Mouse (Mus musculus) MEL (cell line): ENCODE data around the gene Cspg4. TPM values are rescaled to one million over a fixed set of nuclear protein-coding genes. Genes with fewer than 3 reads are reported as not detected.

ENCODE experiments used
- DNase-seq: peaks from one replicate; pipeline ENCODE4 v3.0.0; 2011; ENCODE audit warnings: low read depth, low spot score
- H3K27ac ChIP-seq: 2 replicates; pipeline ENCODE4 v1.5.1; 2012; ENCODE audit warnings: low read depth, mild to moderate bottlenecking, control low read depth, low read length, moderate library complexity; ENCODE audit not compliant: control insufficient read depth
- H3K27me3 ChIP-seq, 2 experiments: fragments of 150-350 bp in 1 of 2; sonication (generic) in 1 of 2; 2 replicates each; pipeline ENCODE4 v1.6.1; 2012; ENCODE audit warnings: low read length in 2 of 2, mild to moderate bottlenecking in 2 of 2, improper control_type of control experiment in 1 of 2, moderate library complexity in 1 of 2; ENCODE audit not compliant: insufficient read depth in 2 of 2, control insufficient read depth in 1 of 2
- H3K36me3 ChIP-seq, 2 experiments: 2 replicates each; pipeline ENCODE4 v1.6.1; 2012 to 2014; ENCODE audit warnings: low read length in 2 of 2, improper control_type of control experiment in 1 of 2, inconsistent platforms in 1 of 2, mild to moderate bottlenecking in 1 of 2; ENCODE audit not compliant: insufficient read depth in 2 of 2, control insufficient read depth in 1 of 2
- H3K4me1 ChIP-seq, 2 experiments: fragments of 150-350 bp in 1 of 2; sonication (generic) in 1 of 2; 2 replicates each; pipeline ENCODE4 v1.6.1; 2012; ENCODE audit warnings: low read length in 2 of 2, improper control_type of control experiment in 1 of 2, mild to moderate bottlenecking in 1 of 2; ENCODE audit not compliant: insufficient read depth in 2 of 2, control insufficient read depth in 1 of 2
- H3K4me3 ChIP-seq, 2 experiments: fragments of 150-350 bp in 1 of 2; sonication (generic) in 1 of 2; 2 replicates each; pipeline ENCODE4 v1.5.1; 2012; ENCODE audit warnings: low read depth in 2 of 2, low read length in 2 of 2, mild to moderate bottlenecking in 2 of 2, moderate library complexity in 2 of 2, control low read depth in 1 of 2, improper control_type of control experiment in 1 of 2; ENCODE audit not compliant: control insufficient read depth in 1 of 2, insufficient read depth in 1 of 2
- H3K79me2 ChIP-seq: 2 replicates; pipeline ENCODE4 v1.6.1; 2012; ENCODE audit warnings: mild to moderate bottlenecking, low read length, moderate library complexity; ENCODE audit not compliant: control insufficient read depth, poor library complexity, insufficient read depth
- H3K9ac ChIP-seq: 2 replicates; pipeline ENCODE4 v1.6.1; 2012; ENCODE audit warnings: low read depth, mild to moderate bottlenecking, control low read depth, low read length, moderate library complexity; ENCODE audit not compliant: control insufficient read depth, poor library complexity, severe bottlenecking
- H3K9me3 ChIP-seq: fragments of 150-350 bp; sonication (generic); replicated peaks from 2 replicates; pipeline ENCODE4 v1.6.1; 2012; ENCODE audit warnings: mild to moderate bottlenecking, low read length, improper control_type of control experiment, moderate library complexity; ENCODE audit not compliant: insufficient read depth
- BHLHE40 ChIP-seq: IDR thresholded peaks from 2 replicates; pipeline ENCODE4 v1.6.1; 2012; ENCODE audit warnings: low read depth, mild to moderate bottlenecking, inconsistent platforms, low read length, improper control_type of control experiment, borderline replicate concordance
- CHD1 ChIP-seq: IDR thresholded peaks from 2 replicates; pipeline ENCODE4 v1.6.1; 2012; ENCODE audit warnings: low read depth, mild to moderate bottlenecking, inconsistent platforms, low read length, improper control_type of control experiment
- CTCF ChIP-seq, 3 experiments: IDR thresholded peaks in 2 of 3; conservative IDR thresholded peaks in 1 of 3; 2 replicates each; pipeline ENCODE4 v1.5.1; 2011 to 2012; ENCODE audit warnings: low read length in 3 of 3, low read depth in 2 of 3, mild to moderate bottlenecking in 2 of 3, improper control_type of control experiment in 1 of 3, inconsistent platforms in 1 of 3, mixed read lengths in 1 of 3, moderate library complexity in 1 of 3; ENCODE audit not compliant: control insufficient read depth in 1 of 3, insufficient read depth in 1 of 3, poor library complexity in 1 of 3, severe bottlenecking in 1 of 3
- E2F4 ChIP-seq: IDR thresholded peaks from 2 replicates; pipeline ENCODE4 v1.6.1; 2011; ENCODE audit warnings: low read depth, low read length, improper control_type of control experiment, borderline replicate concordance
- EP300 ChIP-seq, 2 experiments: IDR thresholded peaks; 2 replicates each; pipeline ENCODE4 v1.6.1; 2011; ENCODE audit warnings: improper control_type of control experiment in 2 of 2, low read length in 2 of 2, low read depth in 1 of 2, mild to moderate bottlenecking in 1 of 2
- GABPA ChIP-seq: IDR thresholded peaks from 2 replicates; pipeline ENCODE4 v1.6.1; 2012; ENCODE audit warnings: low read depth, mild to moderate bottlenecking, inconsistent platforms, low read length, improper control_type of control experiment, moderate library complexity
- GATA1 ChIP-seq: IDR thresholded peaks from 2 replicates; pipeline ENCODE4 v1.6.1; 2011; ENCODE audit warnings: low read depth, low read length, improper control_type of control experiment
- HCFC1 ChIP-seq: IDR thresholded peaks from 2 replicates; pipeline ENCODE4 v1.6.1; 2012; ENCODE audit warnings: low read depth, mild to moderate bottlenecking, inconsistent platforms, low read length, improper control_type of control experiment, moderate library complexity
- KAT2A ChIP-seq: conservative IDR thresholded peaks from 2 replicates; pipeline ENCODE4 v1.6.1; 2012; ENCODE audit warnings: low read depth, low read length, improper control_type of control experiment, inconsistent platforms
- MAFK ChIP-seq: IDR thresholded peaks from 2 replicates; pipeline ENCODE4 v1.6.1; 2011; ENCODE audit warnings: low read depth, mild to moderate bottlenecking, low read length, improper control_type of control experiment, borderline replicate concordance
- MAX ChIP-seq: IDR thresholded peaks from 2 replicates; pipeline ENCODE4 v1.6.1; 2011; ENCODE audit warnings: low read length, improper control_type of control experiment
- MAZ ChIP-seq: IDR thresholded peaks from 2 replicates; pipeline ENCODE4 v1.6.1; 2012; ENCODE audit warnings: low read depth, mild to moderate bottlenecking, inconsistent platforms, low read length, improper control_type of control experiment
- MEF2A ChIP-seq: IDR thresholded peaks from 2 replicates; pipeline ENCODE4 v1.6.1; 2014; ENCODE audit warnings: low read depth, mild to moderate bottlenecking, inconsistent platforms, low read length, improper control_type of control experiment; ENCODE audit not compliant: poor library complexity, insufficient replicate concordance, severe bottlenecking; ENCODE audit errors: extremely low read depth
- MXI1 ChIP-seq: IDR thresholded peaks from 2 replicates; pipeline ENCODE4 v1.6.1; 2011; ENCODE audit warnings: mild to moderate bottlenecking, low read depth, low read length, improper control_type of control experiment
- MYB ChIP-seq: IDR thresholded peaks from 2 replicates; pipeline ENCODE4 v1.6.1; 2011; ENCODE audit warnings: mild to moderate bottlenecking, low read depth, low read length, improper control_type of control experiment
- MYC ChIP-seq: IDR thresholded peaks from 2 replicates; pipeline ENCODE4 v1.6.1; 2011; ENCODE audit warnings: low read depth, mild to moderate bottlenecking, low read length, improper control_type of control experiment, moderate library complexity
- NELFE ChIP-seq: IDR thresholded peaks from 2 replicates; pipeline ENCODE4 v1.6.1; 2011; ENCODE audit warnings: low read depth, low read length, improper control_type of control experiment
- NRF1 ChIP-seq: IDR thresholded peaks from 2 replicates; pipeline ENCODE4 v1.6.1; 2014; ENCODE audit warnings: low read depth, mild to moderate bottlenecking, inconsistent platforms, low read length, improper control_type of control experiment, moderate library complexity; ENCODE audit not compliant: poor library complexity, insufficient read depth, severe bottlenecking
- POLR2A ChIP-seq, 2 experiments: IDR thresholded peaks; 2 replicates each; pipeline ENCODE4 v1.6.1; 2011 to 2012; ENCODE audit warnings: low read length in 2 of 2, mild to moderate bottlenecking in 2 of 2, control low read depth in 1 of 2, improper control_type of control experiment in 1 of 2, low read depth in 1 of 2, moderate library complexity in 1 of 2; ENCODE audit not compliant: control insufficient read depth in 1 of 2, insufficient read depth in 1 of 2, poor library complexity in 1 of 2
- POLR2AphosphoS5 ChIP-seq: IDR thresholded peaks from 2 replicates; pipeline ENCODE4 v1.6.1; 2012; ENCODE audit warnings: low read depth, borderline replicate concordance, mild to moderate bottlenecking, inconsistent platforms, low read length, moderate library complexity, mixed read lengths
- RAD21 ChIP-seq: IDR thresholded peaks from 2 replicates; pipeline ENCODE4 v1.6.1; 2011; ENCODE audit warnings: mild to moderate bottlenecking, low read depth, low read length, improper control_type of control experiment
- SIN3A ChIP-seq: IDR thresholded peaks from 2 replicates; pipeline ENCODE4 v1.6.1; 2012; ENCODE audit warnings: low read length, improper control_type of control experiment, inconsistent platforms
- SMC3 ChIP-seq: IDR thresholded peaks from 2 replicates; pipeline ENCODE4 v1.6.1; 2011; ENCODE audit warnings: low read depth, low read length, improper control_type of control experiment
- TBP ChIP-seq: IDR thresholded peaks from 2 replicates; pipeline ENCODE4 v1.8.0; 2011; ENCODE audit warnings: low read depth, low read length, improper control_type of control experiment
- TCF12 ChIP-seq: IDR thresholded peaks from 2 replicates; pipeline ENCODE4 v1.6.1; 2014; ENCODE audit warnings: low read depth, mild to moderate bottlenecking, inconsistent platforms, low read length, improper control_type of control experiment, moderate library complexity
- UBTF ChIP-seq: IDR thresholded peaks from 2 replicates; pipeline ENCODE4 v1.6.1; 2012; ENCODE audit warnings: low read depth, mild to moderate bottlenecking, inconsistent platforms, low read length, improper control_type of control experiment, moderate library complexity, borderline replicate concordance; ENCODE audit not compliant: insufficient read depth
- ZNF384 ChIP-seq: IDR thresholded peaks from 2 replicates; pipeline ENCODE4 v1.6.1; 2012; ENCODE audit warnings: low read depth, mild to moderate bottlenecking, inconsistent platforms, low read length, improper control_type of control experiment
- polyA plus RNA-seq, 2 experiments: library from polyadenylated mRNA; stranded (reverse) in 1 of 2; unstranded in 1 of 2; fragments of >175 nt in 1 of 2; fragments of >200 nt in 1 of 2; gene quantifications; 2 replicates each; pipeline versions ENCODE4 v1.2.1 to v1.2.4; 2012; ENCODE audit warnings: low replicate concordance in 2 of 2, low read depth in 1 of 2; ENCODE audit not compliant: insufficient read length in 2 of 2, insufficient read depth in 1 of 2, missing spikeins in 1 of 2
- total RNA-seq: library from RNA; depleted of rRNA; stranded (reverse); fragments of 300-350 nt; gene quantifications from 2 replicates; pipeline ENCODE4 v1.2.3, GENCODE M21; 2012

Gene Cspg4
- total and polyA plus RNA-seq, 3 experiments: 0.15 to 0.23 TPM; not detected in 1

DNA sequence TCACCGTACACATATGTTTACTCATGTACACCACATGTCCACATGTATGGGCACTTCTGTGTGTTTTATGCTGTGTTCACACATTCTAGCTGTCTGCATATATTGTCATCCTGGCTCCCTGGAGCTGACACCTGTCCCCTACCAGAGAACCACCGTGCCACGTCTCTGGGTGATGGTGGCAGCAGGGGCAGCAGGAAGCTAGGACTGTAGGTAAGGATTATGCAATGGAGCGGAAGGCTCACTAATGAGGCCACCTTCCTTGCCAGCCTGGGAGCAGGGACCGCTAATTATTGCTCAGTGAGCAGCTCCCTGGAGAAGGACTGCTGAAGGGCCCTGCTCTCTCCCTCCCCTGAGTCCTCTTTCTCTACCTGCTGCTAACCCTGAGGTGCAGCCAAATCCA lies 24.1 kb upstream of the Cspg4 start:
- Histone ChIP-seq H3K79me2 (no peaks in the 10 kb centered on the region), H3K9me3 (no peaks in the 10 kb centered on the region), H3K27ac (no peak overlapping the region), H3K27me3 (peaks cover 5 to 9% of the 10 kb centered on the region in 2 experiments), H3K36me3 (no peaks in the 10 kb centered on the region), H3K9ac (no peak overlapping the region), H3K4me3 (no peak overlapping the region), H3K4me1 (no peaks in the 10 kb centered on the region)
- TF ChIP-seq UBTF (no peak), MAFK (no peak), SMC3 (no peak), MYC (no peak), RAD21 (no peak), E2F4 (no peak), MAZ (no peak), MXI1 (no peak), NELFE (no peak), MAX (no peak), SIN3A (no peak), MYB (no peak), EP300 (IDR thresholded peaks at IDR 0.05; ENCODE audit: low read depth in 1 of 2, low read length in 2 of 2) (no peak), CTCF (IDR thresholded peaks at IDR 0.05 in 2 of 3, conservative IDR thresholded peaks at IDR 0.05 in 1 of 3; ENCODE audit: control insufficient read depth in 1 of 3, insufficient read depth in 1 of 3, low read depth in 2 of 3, low read length in 3 of 3, poor library complexity in 1 of 3, severe bottlenecking in 1 of 3) (no peak), ZNF384 (no peak), POLR2AphosphoS5 (no peak), GATA1 (no peak)
- no peak for DNase-seq

DNA sequence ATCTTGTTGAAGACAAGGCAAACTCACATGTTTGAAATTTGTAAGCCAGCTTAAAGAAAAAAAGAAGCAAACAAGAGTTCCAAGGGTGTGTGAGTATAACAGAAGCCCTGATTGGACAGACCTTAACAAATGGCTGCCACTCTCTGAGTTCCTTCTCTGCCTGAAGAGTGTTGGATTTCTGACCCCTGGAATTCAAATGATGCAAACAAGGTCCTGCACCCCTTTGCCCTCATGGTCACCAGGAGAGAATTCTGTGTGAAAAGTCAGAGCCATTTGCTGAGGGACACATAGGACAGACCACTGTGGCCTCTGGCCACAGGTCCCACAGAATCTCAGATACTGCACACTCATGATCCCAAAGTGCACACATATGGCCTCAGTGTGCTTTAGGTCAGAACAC lies 23.0 kb upstream of the Cspg4 start:
- H3K27me3 ChIP-seq: peaks cover 10 to 11% of the 10 kb centered on the region in 2 experiments
- no peaks in the 10 kb centered on the region for H3K79me2 ChIP-seq
- H3K4me3 ChIP-seq: no peak overlapping the region
- no peaks in the 10 kb centered on the region for H3K9me3 ChIP-seq
- H3K4me1 ChIP-seq: no peaks in the 10 kb centered on the region
- no peak overlapping the region for H3K9ac ChIP-seq
- TF ChIP-seq KAT2A (no peak), NRF1 (no peak), TCF12 (no peak), POLR2A (IDR thresholded peaks at IDR 0.05; ENCODE audit: control insufficient read depth in 1 of 2, insufficient read depth in 1 of 2, low read depth in 1 of 2, low read length in 2 of 2, poor library complexity in 1 of 2) (no peak), CHD1 (no peak), GABPA (no peak), TBP (no peak), MEF2A (no peak), MYC (no peak), HCFC1 (no peak), SMC3 (no peak), MAFK (no peak), SIN3A (no peak), POLR2AphosphoS5 (no peak), CTCF (IDR thresholded peaks at IDR 0.05 in 2 of 3, conservative IDR thresholded peaks at IDR 0.05 in 1 of 3; ENCODE audit: control insufficient read depth in 1 of 3, insufficient read depth in 1 of 3, low read depth in 2 of 3, low read length in 3 of 3, poor library complexity in 1 of 3, severe bottlenecking in 1 of 3) (no peak), GATA1 (no peak), BHLHE40 (no peak), MAX (no peak)
- H3K36me3 ChIP-seq: no peaks in the 10 kb centered on the region
- H3K27ac ChIP-seq: no peak overlapping the region
- DNase-seq: no peak
